ENCODE assay signal across 12 mouse cellular contexts in the genomic region with DNA sequence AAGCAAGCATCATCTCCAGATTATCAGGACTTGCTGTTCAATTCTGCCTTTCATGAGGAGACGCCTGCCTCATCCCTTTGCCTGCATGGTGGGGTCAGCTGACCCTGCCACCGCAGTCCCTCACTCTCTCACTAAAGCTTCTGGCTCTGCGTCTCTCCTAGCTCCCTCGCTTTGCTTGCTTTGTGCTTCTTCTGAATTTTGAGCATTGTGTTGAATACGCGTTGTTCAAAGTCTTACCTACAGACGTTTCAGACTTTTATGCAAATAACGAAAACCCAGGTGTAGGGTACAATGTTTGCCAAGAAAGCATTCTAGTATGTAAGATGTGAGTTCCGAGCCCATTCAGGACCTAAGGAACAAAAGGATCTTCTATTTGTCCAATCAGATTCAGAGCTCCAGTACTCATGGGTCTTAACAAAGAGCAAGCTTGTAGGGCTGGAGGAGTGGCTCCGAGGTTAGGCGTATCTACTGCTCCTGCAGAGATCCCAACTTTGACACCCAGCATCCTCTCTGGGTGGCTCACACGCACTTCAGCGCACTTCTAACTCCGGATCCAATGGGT.
A peak's percentile ranks its signal among the peaks of the same experiment; 100 is the strongest.
DNase-seq lines count a peak whose midpoint lies in the region; ATAC-seq lines count a peak whose summit lies in the region.
"Had no signal": no experiment of that assay in that cellular context is flagged by ENCODE, and none has a peak within 500 bp of the region (broad histone marks: within the 10 kb centered on the region; RNA-seq: fewer than 3 reads in every experiment).

No protein-coding gene starts in this region.

- no peak for ATAC-seq in kidney, embryonic 15.5 days (replicated peaks; ENCODE audit: low FRiP score)
- no peak for ATAC-seq in embryonic facial prominence, embryonic 13.5 days (ENCODE audit: insufficient number of reproducible peaks, insufficient read depth, low FRiP score, low TSS enrichment, low read depth)
- no peak for ATAC-seq in hindbrain, embryonic 16.5 days
- no peak for ATAC-seq in neural tube, embryonic 14.5 days (ENCODE audit: low read depth)
- ATAC-seq in inflammation-experienced regulatory T-cells, adult 6 months: no peak

- H3K4me1 ChIP-seq in kidney, embryonic 15.5 days: peaks cover 12% of the 10 kb centered on the region
- peaks cover 13% of the 10 kb centered on the region; the same call in 1 of the 2 replicates for H3K4me1 ChIP-seq in embryonic facial prominence, embryonic 13.5 days
- peaks cover 4% of the 10 kb centered on the region for H3K4me1 ChIP-seq in hindbrain, embryonic 16.5 days (ENCODE audit: control insufficient read depth, insufficient read depth, low read depth, low read length)
- H3K4me1 ChIP-seq in neural tube, embryonic 14.5 days (ENCODE audit: control insufficient read depth, insufficient read depth, low read length): peaks cover 9% of the 10 kb centered on the region
- H3K4me1 ChIP-seq: liver, embryonic 15.5 days had no signal

- H3K27me3 ChIP-seq in kidney, embryonic 15.5 days: peaks cover 8% of the 10 kb centered on the region; the same call in 1 of the 2 replicates
- no peaks in the 10 kb centered on the region for H3K27me3 ChIP-seq in embryonic facial prominence, embryonic 13.5 days
- H3K27me3 ChIP-seq in hindbrain, embryonic 16.5 days (replicated peaks; ENCODE audit: control insufficient read depth, insufficient read depth, low read length): peaks cover 2% of the 10 kb centered on the region
- H3K27me3 ChIP-seq in neural tube, embryonic 14.5 days (ENCODE audit: control insufficient read depth, insufficient read depth, low read length): no peaks in the 10 kb centered on the region
- H3K27me3 ChIP-seq: CH12.LX had no signal

- no peak overlapping the region for H3K9ac ChIP-seq in kidney, embryonic 15.5 days
- peak overlapping the region; percentile 32; the same call in 1 of the 2 replicates for H3K9ac ChIP-seq in embryonic facial prominence, embryonic 13.5 days
- no peak overlapping the region for H3K9ac ChIP-seq in hindbrain, embryonic 16.5 days (ENCODE audit: low read depth, low read length)
- no peak overlapping the region for H3K9ac ChIP-seq in neural tube, embryonic 14.5 days (replicated peaks; ENCODE audit: low read depth, low read length)
- H3K9ac ChIP-seq: liver, embryonic 15.5 days had no signal

- H3K36me3 ChIP-seq in kidney, embryonic 15.5 days: no peaks in the 10 kb centered on the region
- no peaks in the 10 kb centered on the region for H3K36me3 ChIP-seq in embryonic facial prominence, embryonic 13.5 days
- H3K36me3 ChIP-seq in hindbrain, embryonic 16.5 days (ENCODE audit: control insufficient read depth, insufficient read depth, low read length): no peaks in the 10 kb centered on the region
- no peaks in the 10 kb centered on the region for H3K36me3 ChIP-seq in neural tube, embryonic 14.5 days (ENCODE audit: control insufficient read depth, insufficient read depth, low read length)
- H3K36me3 ChIP-seq: liver, embryonic 15.5 days had no signal

- no peak for DNase-seq in kidney, postnatal 14 days
- no peak for DNase-seq in thymus, postnatal 14 days
- DNase-seq in frontal cortex, postnatal 36 days (ENCODE audit: low spot score in 2 of 2): no peak
- DNase-seq: gastrocnemius, adult 2 months; kidney, postnatal 4 days had no signal

- H3K4me3 ChIP-seq in kidney, embryonic 15.5 days (replicated peaks): no peak overlapping the region
- peak overlapping the region; percentile 17 for H3K4me3 ChIP-seq in embryonic facial prominence, embryonic 13.5 days
- no peak overlapping the region for H3K4me3 ChIP-seq in hindbrain, embryonic 16.5 days (ENCODE audit: low read length)
- H3K4me3 ChIP-seq in neural tube, embryonic 14.5 days (ENCODE audit: low read depth, low read length): no peak overlapping the region
- H3K4me3 ChIP-seq: gastrocnemius, adult 2 months; liver, embryonic 15.5 days had no signal

- H3K9me3 ChIP-seq in kidney, embryonic 15.5 days (replicated peaks): no peaks in the 10 kb centered on the region
- H3K9me3 ChIP-seq in embryonic facial prominence, embryonic 13.5 days: no peaks in the 10 kb centered on the region
- H3K9me3 ChIP-seq in hindbrain, embryonic 16.5 days (ENCODE audit: control insufficient read depth, low read length): no peaks in the 10 kb centered on the region
- H3K9me3 ChIP-seq in neural tube, embryonic 14.5 days (ENCODE audit: control insufficient read depth, low read length): no peaks in the 10 kb centered on the region
- H3K9me3 ChIP-seq: liver, embryonic 15.5 days had no signal

- peak overlapping the region; percentile 60 for H3K4me2 ChIP-seq in kidney, embryonic 15.5 days
- peak overlapping the region; percentile 58 for H3K4me2 ChIP-seq in embryonic facial prominence, embryonic 13.5 days
- peak overlapping the region; percentile 50 for H3K4me2 ChIP-seq in hindbrain, embryonic 16.5 days (ENCODE audit: low read length)
- peak overlapping the region; percentile 44; the same call in 1 of the 2 replicates for H3K4me2 ChIP-seq in neural tube, embryonic 14.5 days (ENCODE audit: low read depth, low read length)

- H3K27ac ChIP-seq in kidney, embryonic 15.5 days: no peak overlapping the region
- 0 out of 2 replicates have a peak overlapping the region, but pooled peaks have one; percentile 36 for H3K27ac ChIP-seq in embryonic facial prominence, embryonic 13.5 days
- H3K27ac ChIP-seq in hindbrain, embryonic 16.5 days (ENCODE audit: low read depth, low read length): no peak overlapping the region
- no peak overlapping the region for H3K27ac ChIP-seq in neural tube, embryonic 14.5 days (ENCODE audit: low read depth, low read length)
- H3K27ac ChIP-seq: gastrocnemius, adult 2 months; liver, embryonic 15.5 days had no signal

- WGBS in kidney, embryonic 15.5 days: 42% methylated on average over 14 of the region's 14 CpGs
- WGBS in embryonic facial prominence, embryonic 13.5 days: 18% methylated on average over 14 of the region's 14 CpGs
- 13% methylated on average over 14 of the region's 14 CpGs for WGBS in hindbrain, embryonic 16.5 days
- 14% methylated on average over 14 of the region's 14 CpGs for WGBS in neural tube, embryonic 14.5 days
